Comparison of ENCODE assay signal across 8 mouse cellular contexts in the genomic region with DNA sequence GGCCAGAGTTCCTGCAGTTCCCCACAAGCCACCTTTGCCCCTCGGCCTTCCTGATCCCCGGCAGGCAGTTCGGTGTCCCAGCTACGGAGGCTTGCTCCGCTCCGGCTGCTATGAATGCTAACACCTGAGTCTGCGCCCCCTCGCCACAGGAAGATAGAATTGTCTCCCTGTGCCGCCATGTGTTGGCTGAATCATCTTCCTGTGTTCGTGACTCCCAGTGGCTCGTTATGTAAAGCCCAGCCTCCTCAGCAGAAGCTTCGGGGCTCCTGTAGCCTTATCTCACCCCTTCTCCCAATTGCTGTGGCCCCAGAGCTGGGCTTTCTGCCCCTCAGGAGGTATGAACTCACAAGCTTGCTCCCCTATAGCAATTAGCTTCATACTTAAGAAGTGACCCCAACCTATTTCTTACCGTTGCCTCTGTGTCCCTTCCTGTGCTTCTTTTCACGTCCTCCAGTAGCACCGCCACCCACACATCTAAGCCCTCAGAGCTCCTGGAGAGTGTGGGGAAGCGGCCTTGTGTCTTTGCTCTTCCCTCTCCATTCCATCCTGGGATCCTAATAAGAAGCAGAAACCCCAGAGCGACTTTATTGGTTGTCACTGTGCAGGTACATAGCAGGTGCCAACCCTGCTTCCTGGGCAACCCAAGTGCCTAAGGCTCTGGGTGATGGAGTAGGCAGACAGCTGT.
DNase-seq lines count a peak whose midpoint lies in the region; ATAC-seq and TF ChIP-seq lines count a peak whose summit lies in the region.
"Had no signal": no experiment of that assay in that cellular context is flagged by ENCODE, and none has a peak within 500 bp of the region (broad histone marks: within the 10 kb centered on the region; RNA-seq: fewer than 3 reads in every experiment).

No protein-coding gene starts in this region.

- no peak for ATAC-seq in intestine, postnatal 0 days

- H3K27me3 ChIP-seq in intestine, postnatal 0 days (replicated peaks; ENCODE audit: control insufficient read depth, insufficient read depth, low read length): no peaks in the 10 kb centered on the region
- H3K27me3 ChIP-seq: embryonic facial prominence, embryonic 15.5 days had no signal

- 64% methylated on average over 17 of the region's 17 CpGs for WGBS in intestine, postnatal 0 days

- no peak overlapping the region for H3K9ac ChIP-seq in intestine, postnatal 0 days (ENCODE audit: low read depth, low read length)
- H3K9ac ChIP-seq: embryonic facial prominence, embryonic 15.5 days had no signal

- H3K36me3 ChIP-seq in intestine, postnatal 0 days (ENCODE audit: control insufficient read depth, insufficient read depth): no peaks in the 10 kb centered on the region
- H3K36me3 ChIP-seq: embryonic facial prominence, embryonic 15.5 days had no signal

- H3K27ac ChIP-seq in bone marrow macrophage, adult 2 months (ENCODE audit: insufficient read depth, low read depth, low read length): peak overlapping the region; percentile 37
- H3K27ac ChIP-seq in intestine, postnatal 0 days (ENCODE audit: low read depth, low read length): peak overlapping the region; percentile 73
- H3K27ac ChIP-seq: embryonic facial prominence, embryonic 15.5 days had no signal

- TF ChIP-seq CTCF in bone marrow macrophage, adult 2 months (IDR thresholded peaks at IDR 0.05; ENCODE audit: low read depth, low read length): no peak
- no peak for TF ChIP-seq CTCF in intestine, postnatal 0 days (IDR thresholded peaks at IDR 0.05; ENCODE audit: low read depth)

- TF ChIP-seq POLR2A in bone marrow macrophage, adult 2 months (IDR thresholded peaks at IDR 0.05; ENCODE audit: borderline replicate concordance, low read depth, low read length): no peak

- H3K4me2 ChIP-seq in intestine, postnatal 0 days (replicated peaks; ENCODE audit: low read depth): peak overlapping the region; percentile 27; the same call in 1 of the 2 replicates
- H3K4me2 ChIP-seq: embryonic facial prominence, embryonic 15.5 days had no signal

- peak overlapping the region; percentile 38 for H3K4me3 ChIP-seq in bone marrow macrophage, adult 2 months (ENCODE audit: insufficient read depth, low read length)
- no peak overlapping the region for H3K4me3 ChIP-seq in intestine, postnatal 0 days (ENCODE audit: low read depth, low read length)
- H3K4me3 ChIP-seq: embryonic facial prominence, embryonic 15.5 days had no signal

- no peaks in the 10 kb centered on the region for H3K9me3 ChIP-seq in intestine, postnatal 0 days (ENCODE audit: control insufficient read depth)
- H3K9me3 ChIP-seq: embryonic facial prominence, embryonic 15.5 days had no signal

- peaks cover 18% of the 10 kb centered on the region for H3K4me1 ChIP-seq in bone marrow macrophage, adult 2 months (ENCODE audit: control insufficient read depth, insufficient read depth, low read length)
- no peaks in the 10 kb centered on the region for H3K4me1 ChIP-seq in intestine, postnatal 0 days (replicated peaks; ENCODE audit: control insufficient read depth, insufficient read depth, low read length)

- peak; percentile 57 to 61 for DNase-seq in layer of hippocampus, adult 8-10 months (ENCODE audit: low spot score in 2 of 2)
- no peak for DNase-seq in layer of hippocampus, adult 9-10 months (ENCODE audit: low spot score)
- DNase-seq in naive thymus-derived CD4-positive, alpha-beta T cell, adult 2 months (ENCODE audit: low read depth): peak; percentile 73
- no peak for DNase-seq in adrenal gland, postnatal 4 days (ENCODE audit: low spot score in 2 of 2)
- DNase-seq in adrenal gland, postnatal 36 days: no peak

Comparison
In these comparisons a context has a peak if more than half of its experiments do, and no peak if none do; other contexts are left out.
1. DNase-seq: peak in layer of hippocampus, adult 8-10 months (2 of 2) and naive thymus-derived CD4-positive, alpha-beta T cell, adult 2 months (single experiment); none in layer of hippocampus, adult 9-10 months (single experiment), adrenal gland, postnatal 4 days (0 of 2) and adrenal gland, postnatal 36 days (0 of 2).